Mouse (Mus musculus) CH12.LX (cell line): ENCODE data around the gene Ggps1. TPM values are rescaled to one million over a fixed set of nuclear protein-coding genes. Genes with fewer than 3 reads are reported as not detected.
A peak's percentile ranks its signal among the peaks of the same experiment; 100 is the strongest.

Experiments
- DNase-seq: peaks from one replicate; pipeline ENCODE4 v3.0.0-alpha.2; 2013; ENCODE audit errors: extremely low read depth
- H3K27ac ChIP-seq: 2 replicates; pipeline ENCODE4 v1.5.1; 2012; ENCODE audit warnings: low read depth, mild to moderate bottlenecking, control low read depth, moderate library complexity; ENCODE audit not compliant: insufficient read depth
- H3K27me3 ChIP-seq: replicated peaks from 2 replicates; pipeline ENCODE3; 2012; ENCODE audit warnings: inconsistent platforms
- H3K36me3 ChIP-seq, 2 experiments: replicated peaks in 1 of 2; 2 replicates each; pipeline versions ENCODE3 to v1.6.1; 2012; ENCODE audit warnings: inconsistent platforms in 1 of 2, low read length in 1 of 2, mild to moderate bottlenecking in 1 of 2, mixed read lengths in 1 of 2, moderate library complexity in 1 of 2; ENCODE audit not compliant: control insufficient read depth in 1 of 2, insufficient read depth in 1 of 2
- H3K4me1 ChIP-seq, 2 experiments: 2 replicates each; pipeline ENCODE4 v1.6.1; 2012; ENCODE audit warnings: inconsistent platforms in 1 of 2, moderate library complexity in 1 of 2; ENCODE audit not compliant: insufficient read depth in 2 of 2, control insufficient read depth in 1 of 2
- H3K4me2 ChIP-seq: 2 replicates; pipeline ENCODE4 v1.6.1; 2012; ENCODE audit warnings: low read depth, mild to moderate bottlenecking, control low read depth; ENCODE audit not compliant: poor library complexity, insufficient read depth, severe bottlenecking
- H3K4me3 ChIP-seq, 3 experiments: fragments of 150-350 bp in 1 of 3; sonication (generic) in 1 of 3; replicated peaks in 1 of 3; 2 replicates each; pipeline versions ENCODE3 to v1.5.1; 2011 to 2012; ENCODE audit warnings: low read depth in 2 of 3, low read length in 2 of 3, mild to moderate bottlenecking in 2 of 3, moderate library complexity in 2 of 3, control low read depth in 1 of 3, improper control_type of control experiment in 1 of 3, inconsistent platforms in 1 of 3, mixed read lengths in 1 of 3; ENCODE audit not compliant: poor library complexity in 1 of 3
- H3K79me2 ChIP-seq: replicated peaks from 2 replicates; pipeline ENCODE4 v1.6.1; 2012; ENCODE audit warnings: mild to moderate bottlenecking, moderate library complexity; ENCODE audit not compliant: control insufficient read depth, poor library complexity, insufficient read depth, severe bottlenecking; ENCODE audit errors: extremely low read depth
- H3K9ac ChIP-seq: 2 replicates; pipeline ENCODE4 v1.6.1; 2012; ENCODE audit warnings: low read depth, mild to moderate bottlenecking, control low read depth, moderate library complexity; ENCODE audit not compliant: insufficient read depth
- H3K9me3 ChIP-seq: replicated peaks from 2 replicates; pipeline ENCODE3; 2012; ENCODE audit warnings: low read length, inconsistent platforms, mixed read lengths
- EP300 ChIP-seq: IDR thresholded peaks from 2 replicates; pipeline ENCODE4 v1.6.1; 2011; ENCODE audit warnings: low read length, improper control_type of control experiment
- ETS1 ChIP-seq: conservative IDR thresholded peaks from 2 replicates; pipeline ENCODE4 v1.6.1; 2012; ENCODE audit warnings: low read depth, mild to moderate bottlenecking, inconsistent platforms, low read length, improper control_type of control experiment, moderate library complexity
- GABPA ChIP-seq: IDR thresholded peaks from 2 replicates; pipeline ENCODE4 v1.6.1; 2012; ENCODE audit warnings: low read depth, low read length, improper control_type of control experiment, inconsistent platforms; ENCODE audit not compliant: insufficient replicate concordance
- JUN ChIP-seq: IDR thresholded peaks from 2 replicates; pipeline ENCODE4 v1.6.1; 2011; ENCODE audit warnings: low read depth, mild to moderate bottlenecking, low read length, improper control_type of control experiment, moderate library complexity; ENCODE audit not compliant: insufficient read depth
- JUND ChIP-seq: conservative IDR thresholded peaks from 2 replicates; pipeline ENCODE4 v1.6.1; 2011; ENCODE audit warnings: low read depth, low read length, improper control_type of control experiment
- MAFK ChIP-seq: IDR thresholded peaks from 2 replicates; pipeline ENCODE4 v1.6.1; 2011; ENCODE audit warnings: low read length, improper control_type of control experiment; ENCODE audit not compliant: insufficient replicate concordance
- MAX ChIP-seq: IDR thresholded peaks from 2 replicates; pipeline ENCODE4 v1.6.1; 2011; ENCODE audit warnings: low read length, improper control_type of control experiment
- POLR2AphosphoS2 ChIP-seq: IDR thresholded peaks from 2 replicates; pipeline ENCODE4 v1.6.1; 2011; ENCODE audit warnings: low read depth, low read length, improper control_type of control experiment
- SIN3A ChIP-seq: IDR thresholded peaks from 2 replicates; pipeline ENCODE4 v1.6.1; 2012; ENCODE audit warnings: low read length, improper control_type of control experiment, inconsistent platforms
- TBP ChIP-seq: conservative IDR thresholded peaks from 2 replicates; pipeline ENCODE4 v1.6.1; 2011; ENCODE audit warnings: low read depth, low read length, improper control_type of control experiment
- TCF12 ChIP-seq: IDR thresholded peaks from 2 replicates; pipeline ENCODE4 v1.6.1; 2014; ENCODE audit warnings: low read depth, mild to moderate bottlenecking, inconsistent platforms, low read length, improper control_type of control experiment
- UBTF ChIP-seq: IDR thresholded peaks from 2 replicates; pipeline ENCODE4 v1.6.1; 2012; ENCODE audit warnings: low read depth, mild to moderate bottlenecking, inconsistent platforms, low read length, improper control_type of control experiment, moderate library complexity
- ZNF384 ChIP-seq: IDR thresholded peaks from 2 replicates; pipeline ENCODE4 v1.6.1; 2012; ENCODE audit warnings: low read depth, low read length, improper control_type of control experiment, inconsistent platforms
- dilution Hi-C: fragments of 300-500 bp; cut with MboI; formaldehyde crosslinking; loops from 2 replicates; pipeline ENCODE4 v1.14.3; 2020; ENCODE audit warnings: low sequenced_read_pairs; ENCODE audit not compliant: extremely low pct_unique_long_range_greater_than_20kb, extremely low pct_ligation_motif_present
- in situ Hi-C: fragments of 300-500 bp; cut with MboI; formaldehyde crosslinking; loops from 3 replicates; pipeline ENCODE4 v1.14.3; 2019; ENCODE audit warnings: low sequenced_read_pairs, low pct_ligation_motif_present, low pct_unique_long_range_greater_than_20kb, mixed read lengths
- polyA plus RNA-seq: library from polyadenylated mRNA; unstranded; fragments of >175 nt; gene quantifications from 2 replicates; pipeline ENCODE4 v1.2.1, GENCODE M21; 2012; ENCODE audit warnings: low read depth; ENCODE audit not compliant: insufficient read length
- total RNA-seq, 2 experiments: library from RNA; depleted of rRNA; stranded (reverse); fragments of 300-350 nt in 1 of 2; fragments of >200 nt in 1 of 2; gene quantifications; 2 replicates each; pipeline ENCODE4 v1.2.3; 2012 to 2014

Ggps1 gene
- total and polyA plus RNA-seq, 3 experiments: 21.6 to 48.7 (median 38.0) TPM

GRCm38 (mm10) chr13:14068035-14068434 is 4.7 kb upstream of the Ggps1 start:
- H3K36me3 ChIP-seq: peaks cover 3 to 26% of the 10 kb centered on the region in 2 experiments
- H3K4me2 ChIP-seq: no peak overlapping the region
- dilution Hi-C loops: no loop called here
- H3K27ac ChIP-seq: no peak overlapping the region
- H3K9ac ChIP-seq: no peak overlapping the region
- peaks cover 64% of the 10 kb centered on the region for H3K79me2 ChIP-seq
- no peaks in the 10 kb centered on the region for H3K27me3 ChIP-seq
- in situ Hi-C loops: no loop called here
- H3K4me3 ChIP-seq: no peak overlapping the region
- no peaks in the 10 kb centered on the region for H3K9me3 ChIP-seq
- H3K4me1 ChIP-seq: peaks cover 6 to 43% of the 10 kb centered on the region in 2 experiments; a peak in 3 of 4 replicates
- TF ChIP-seq ZNF384: peak; percentile 84
- no peak for TF ChIP-seq GABPA
- TF ChIP-seq ETS1: no peak
- no peak for TF ChIP-seq SIN3A
- TF ChIP-seq EP300: no peak
- no peak for TF ChIP-seq JUND
- TF ChIP-seq TBP: no peak
- TF ChIP-seq UBTF: no peak
- TF ChIP-seq, all 38 proteins: peak for 1
- peak; percentile 16 for DNase-seq

- Histone ChIP-seq H3K27ac (no peak overlapping the region), H3K4me1 (peaks cover 10 to 51% of the 10 kb centered on the region in 2 experiments), H3K9ac (no peak overlapping the region), H3K27me3 (no peaks in the 10 kb centered on the region), H3K79me2 (peaks cover 66% of the 10 kb centered on the region), H3K9me3 (no peaks in the 10 kb centered on the region), H3K36me3 (peaks cover 0 to 21% of the 10 kb centered on the region in 2 experiments), H3K4me3 (peak overlapping the region in 1 of 3 experiments; percentile 69), H3K4me2 (peak overlapping the region; percentile 21; the same call in 1 of the 2 replicates)
- TF ChIP-seq JUN (no peak), POLR2AphosphoS2 (no peak), ZNF384 (peak; percentile 88), GABPA (no peak)
- no peak for DNase-seq
- dilution Hi-C loops (no loop called here), in situ Hi-C loops (no loop called here)
Measured at GRCm38 (mm10) chr13:14065701-14066100, 2.4 kb upstream of the Ggps1 start.

DNA sequence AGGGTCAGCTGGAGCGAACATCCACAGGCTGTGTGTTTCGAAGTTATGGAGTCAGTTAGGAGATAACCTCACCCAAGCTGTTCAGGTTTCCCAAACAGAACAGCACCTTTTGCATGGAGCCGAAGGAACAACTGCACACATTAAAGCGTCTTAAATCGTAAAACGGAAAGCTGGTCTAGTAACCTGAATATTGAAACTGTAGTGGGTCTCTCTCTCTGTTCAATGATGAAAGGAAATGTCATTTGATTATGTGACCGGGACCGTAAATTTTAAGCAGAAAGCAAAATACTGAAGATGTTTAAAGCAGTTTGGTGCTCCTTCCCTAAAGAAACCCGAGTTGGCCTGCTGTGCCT is 1.7 kb upstream of the Ggps1 start:
- peak overlapping the region; percentile 95 for H3K9ac ChIP-seq
- in situ Hi-C loops: no loop called here
- H3K4me1 ChIP-seq: peaks cover 10 to 56% of the 10 kb centered on the region in 2 experiments
- dilution Hi-C loops: no loop called here
- H3K4me2 ChIP-seq: peak overlapping the region; percentile 93
- DNase-seq: no peak
- TF ChIP-seq TCF12 (0 out of 2 replicates have a peak, but pooled peaks have one; percentile 9), MAX (0 out of 2 replicates have a peak, but pooled peaks have one; percentile 25), MAFK (no peak)
- TF ChIP-seq, all 38 proteins: peak for 2
- no peaks in the 10 kb centered on the region for H3K27me3 ChIP-seq
- peaks cover 0 to 23% of the 10 kb centered on the region in 2 experiments for H3K36me3 ChIP-seq
- no peaks in the 10 kb centered on the region for H3K9me3 ChIP-seq
- peak overlapping the region; percentile 69 to 94 (median 88) for H3K4me3 ChIP-seq
- peak overlapping the region; percentile 28 for H3K27ac ChIP-seq
- H3K79me2 ChIP-seq: peaks cover 65% of the 10 kb centered on the region
